ENCODE assay signal across 8 mouse cellular contexts in the genomic region with DNA sequence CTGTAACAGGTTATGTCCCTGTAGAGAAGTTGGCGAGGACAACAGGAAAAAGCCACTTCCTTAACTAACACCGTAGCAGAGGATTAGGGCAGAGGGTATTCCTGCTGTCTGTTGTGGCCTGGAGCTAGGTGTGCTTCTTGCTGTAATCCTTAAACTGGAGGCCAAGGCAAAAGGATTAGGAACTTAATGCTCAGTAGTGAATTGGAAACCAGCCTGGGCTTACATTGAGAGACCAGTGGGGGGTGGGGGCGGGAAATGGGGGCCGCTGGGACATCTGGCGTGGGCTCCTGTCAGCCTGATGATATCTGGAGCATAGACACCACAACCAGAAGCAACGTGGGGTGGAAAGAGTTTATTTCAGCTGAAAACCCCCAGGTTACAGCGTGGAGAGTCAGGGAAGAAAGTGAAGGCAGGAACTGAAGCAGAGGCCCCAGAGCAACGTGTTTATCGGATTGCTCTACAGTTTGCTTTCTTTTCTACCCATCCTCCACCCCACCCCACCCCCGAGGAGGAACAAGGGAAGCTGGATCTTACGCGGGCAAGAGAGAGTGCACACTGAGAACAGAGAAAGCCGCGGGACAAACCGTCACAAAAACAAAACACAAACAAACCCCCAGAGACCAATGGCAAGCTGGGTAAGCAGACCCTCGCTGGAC. TPM values are rescaled to one million over a fixed set of nuclear protein-coding genes. Genes with fewer than 3 reads are reported as not detected.
DNase-seq lines count a peak whose midpoint lies in the region; ATAC-seq and TF ChIP-seq lines count a peak whose summit lies in the region.

No protein-coding gene starts in this region.

- H3K4me3 ChIP-seq in G1E (ENCODE audit: low read depth, low read length) = peak overlapping the region; percentile 61
- H3K4me3 ChIP-seq in forebrain, embryonic 16.5 days (replicated peaks; ENCODE audit: low read length) = no peak overlapping the region
- peak overlapping the region; percentile 37 to 61 for H3K4me3 ChIP-seq in liver, embryonic 14.5 days (ENCODE audit: insufficient read depth in 1 of 2, low read depth in 2 of 2, low read length in 2 of 2)

- H3K27ac ChIP-seq in forebrain, embryonic 16.5 days (ENCODE audit: low read length) = no peak overlapping the region
- peak overlapping the region; percentile 78 for H3K27ac ChIP-seq in liver, embryonic 14.5 days

- H3K4me2 ChIP-seq in forebrain, embryonic 16.5 days (ENCODE audit: low read length) = peak overlapping the region; percentile 35
- H3K4me2 ChIP-seq in liver, embryonic 14.5 days (ENCODE audit: low read depth) = peak overlapping the region; percentile 84

- peak; percentile 12 to 19 for DNase-seq in B cell, adult 2 months
- peak; percentile 77 for DNase-seq in G1E (ENCODE audit: low spot score)
- peak in 2 of 3 experiments; percentile 56 to 59 for DNase-seq in liver, embryonic 14.5 days (ENCODE audit: low read depth in 3 of 3, low spot score in 3 of 3)
- peak; percentile 41 for DNase-seq in splenic B cell, adult 2 months (ENCODE audit: low read depth, low spot score)
- no peak for DNase-seq in urinary bladder, postnatal 10 days (ENCODE audit: low spot score)
- no peak for DNase-seq in frontal cortex, adult 2 months (ENCODE audit: extremely low spot score in 1 of 2, low spot score in 1 of 2)
- DNase-seq in spleen, adult 18-20 months = no peak

- no peaks in the 10 kb centered on the region; the same call in 1 of the 2 replicates for H3K9me3 ChIP-seq in G1E (replicated peaks)
- no peaks in the 10 kb centered on the region for H3K9me3 ChIP-seq in forebrain, embryonic 16.5 days (ENCODE audit: control insufficient read depth, low read length)
- H3K9me3 ChIP-seq in liver, embryonic 14.5 days (ENCODE audit: control insufficient read depth, low read length) = no peaks in the 10 kb centered on the region

- no peak; the same call in 1 of the 2 replicates for TF ChIP-seq EP300 in liver, embryonic 14.5 days (IDR thresholded peaks at IDR 0.05; ENCODE audit: low read depth)

- TF ChIP-seq CTCF in G1E (IDR thresholded peaks at IDR 0.05; ENCODE audit: low read depth, low read length) = no peak
- no peak for TF ChIP-seq CTCF in liver, embryonic 14.5 days (IDR thresholded peaks at IDR 0.05; ENCODE audit: low read depth)

- peaks cover 61% of the 10 kb centered on the region for H3K4me1 ChIP-seq in G1E (ENCODE audit: insufficient read depth, low read depth, low read length)
- H3K4me1 ChIP-seq in forebrain, embryonic 16.5 days (replicated peaks; ENCODE audit: control insufficient read depth, insufficient read depth, low read length) = peaks cover 2% of the 10 kb centered on the region; the same call in 1 of the 2 replicates
- peaks cover 11 to 21% of the 10 kb centered on the region in 2 experiments for H3K4me1 ChIP-seq in liver, embryonic 14.5 days (replicated peaks; ENCODE audit: control insufficient read depth in 2 of 2, insufficient read depth in 2 of 2, low read length in 1 of 2)

- peak overlapping the region; percentile 36 for H3K9ac ChIP-seq in forebrain, embryonic 16.5 days (replicated peaks; ENCODE audit: low read depth, low read length)
- H3K9ac ChIP-seq in liver, embryonic 14.5 days (replicated peaks) = peak overlapping the region; percentile 78

- peak; percentile 65 for ATAC-seq in G1E (ENCODE audit: extremely low read depth, insufficient number of reproducible peaks, low FRiP score, poor library complexity, severe bottlenecking)
- no peak for ATAC-seq in forebrain, embryonic 16.5 days
- ATAC-seq in liver, embryonic 14.5 days (ENCODE audit: insufficient read depth) = peak; percentile 77

- peaks cover 3% of the 10 kb centered on the region; the same call in 1 of the 2 replicates for H3K27me3 ChIP-seq in G1E (ENCODE audit: insufficient read depth, low read length)
- H3K27me3 ChIP-seq in forebrain, embryonic 16.5 days (replicated peaks; ENCODE audit: control insufficient read depth, insufficient read depth, low read length) = no peaks in the 10 kb centered on the region
- no peaks in the 10 kb centered on the region for H3K27me3 ChIP-seq in liver, embryonic 14.5 days (ENCODE audit: control insufficient read depth, insufficient read depth, low read length)
- no peaks in the 10 kb centered on the region for H3K27me3 ChIP-seq in splenic B cell, adult 2 months (ENCODE audit: control insufficient read depth, insufficient read depth, low read length, poor library complexity, severe bottlenecking)

- no peaks in the 10 kb centered on the region for H3K36me3 ChIP-seq in G1E (replicated peaks)
- no peaks in the 10 kb centered on the region for H3K36me3 ChIP-seq in forebrain, embryonic 16.5 days (ENCODE audit: control insufficient read depth, insufficient read depth)
- H3K36me3 ChIP-seq in liver, embryonic 14.5 days (replicated peaks; ENCODE audit: control insufficient read depth, insufficient read depth, low read depth) = no peaks in the 10 kb centered on the region
- no peaks in the 10 kb centered on the region for H3K36me3 ChIP-seq in splenic B cell, adult 2 months (ENCODE audit: control insufficient read depth, insufficient read depth, low read length, poor library complexity, severe bottlenecking)

- 3% methylated on average over 16 of the region's 16 CpGs for WGBS in forebrain, embryonic 16.5 days
- WGBS in liver, embryonic 14.5 days (ENCODE audit: insufficient replicate concordance) = 2% methylated on average over 16 of the region's 16 CpGs

RNA-seq across cellular contexts. Expression of gene Slc25a10, which starts 18.9 kb away (rescaled TPM):
- 18.2 and 18.7 TPM in 2 replicates for total RNA-seq in G1E (2014; fragmentation: Nextera tagmentation)
- 22.1 and 27.6 TPM in 2 replicates for total RNA-seq in G1E (2017)
- polyA plus RNA-seq in G1E (2012) = 38.7 and 45.3 TPM in 2 replicates
- polyA plus RNA-seq in forebrain, embryonic 16.5 days (2015; fragmentation: Nextera tagmentation; extraction: Ambion mirVana) = 26.5 and 29.5 TPM in 2 replicates
- polyA plus RNA-seq in liver, embryonic 14.5 days (2012; rRNA removed) = 31.5 and 37.4 TPM in 2 replicates
- 35.1 and 38.2 TPM in 2 replicates for polyA plus RNA-seq in liver, embryonic 14.5 days (2014; fragmentation: Nextera tagmentation; extraction: Ambion mirVana)
- 30.6 and 35.8 TPM in 2 replicates for polyA plus RNA-seq in frontal cortex, adult 2 months (2012; rRNA removed)

RNA-seq across cellular contexts. Expression of gene Gcgr, which starts 20.0 kb away (rescaled TPM):
- not detected in 2 replicates for total RNA-seq in G1E (2014; fragmentation: Nextera tagmentation)
- total RNA-seq in G1E (2017) = not detected in 2 replicates
- polyA plus RNA-seq in G1E (2012) = not detected in 2 replicates
- polyA plus RNA-seq in forebrain, embryonic 16.5 days (2015; fragmentation: Nextera tagmentation; extraction: Ambion mirVana) = 0.43 TPM in 1 of 2 replicates, not detected in the other
- polyA plus RNA-seq in liver, embryonic 14.5 days (2012; rRNA removed) = 19.8 and 22.8 TPM in 2 replicates
- polyA plus RNA-seq in liver, embryonic 14.5 days (2014; fragmentation: Nextera tagmentation; extraction: Ambion mirVana) = 11.6 and 13.4 TPM in 2 replicates
- polyA plus RNA-seq in frontal cortex, adult 2 months (2012; rRNA removed) = 0.42 and 0.54 TPM in 2 replicates

RNA-seq across cellular contexts. Expression of gene Mrpl12, which starts 26.1 kb away (rescaled TPM):
- total RNA-seq in G1E (2014; fragmentation: Nextera tagmentation) (60.5 and 63.2 TPM in 2 replicates), G1E (2017) (125 and 140 TPM in 2 replicates)
- 514 and 633 TPM in 2 replicates for polyA plus RNA-seq in G1E (2012)
- polyA plus RNA-seq in forebrain, embryonic 16.5 days (2015; fragmentation: Nextera tagmentation; extraction: Ambion mirVana) = 107 and 119 TPM in 2 replicates
- 64.2 and 78.4 TPM in 2 replicates for polyA plus RNA-seq in liver, embryonic 14.5 days (2012; rRNA removed)
- polyA plus RNA-seq in liver, embryonic 14.5 days (2014; fragmentation: Nextera tagmentation; extraction: Ambion mirVana) = 127 and 130 TPM in 2 replicates
- polyA plus RNA-seq in frontal cortex, adult 2 months (2012; rRNA removed) = 94.2 TPM in 2 replicates

RNA-seq across cellular contexts. Expression of gene Mcrip1, which starts 39.0 kb away (rescaled TPM):
- total RNA-seq in G1E (2014; fragmentation: Nextera tagmentation) (53.8 and 64.3 TPM in 2 replicates), G1E (2017) (19.2 and 20.9 TPM in 2 replicates)
- 176 and 205 TPM in 2 replicates for polyA plus RNA-seq in G1E (2012)
- polyA plus RNA-seq in forebrain, embryonic 16.5 days (2015; fragmentation: Nextera tagmentation; extraction: Ambion mirVana) = 222 and 241 TPM in 2 replicates
- 30.0 and 36.2 TPM in 2 replicates for polyA plus RNA-seq in liver, embryonic 14.5 days (2012; rRNA removed)
- polyA plus RNA-seq in liver, embryonic 14.5 days (2014; fragmentation: Nextera tagmentation; extraction: Ambion mirVana) = 41.3 and 43.6 TPM in 2 replicates
- polyA plus RNA-seq in frontal cortex, adult 2 months (2012; rRNA removed) = 153 and 174 TPM in 2 replicates

RNA-seq across cellular contexts. Expression of gene Ppp1r27, which starts 40.4 kb away (rescaled TPM):
- total RNA-seq in G1E (2014; fragmentation: Nextera tagmentation) = not detected in 2 replicates
- total RNA-seq in G1E (2017) = not detected in 2 replicates
- polyA plus RNA-seq in G1E (2012) = not detected in 2 replicates
- not detected in 2 replicates for polyA plus RNA-seq in forebrain, embryonic 16.5 days (2015; fragmentation: Nextera tagmentation; extraction: Ambion mirVana)
- not detected in 2 replicates for polyA plus RNA-seq in liver, embryonic 14.5 days (2012; rRNA removed)
- polyA plus RNA-seq in liver, embryonic 14.5 days (2014; fragmentation: Nextera tagmentation; extraction: Ambion mirVana) = not detected in 2 replicates
- polyA plus RNA-seq in frontal cortex, adult 2 months (2012; rRNA removed) = not detected in 2 replicates

Comparison
In these comparisons a context has a peak if more than half of its experiments do, and no peak if none do; other contexts are left out.
1. DNase-seq: peak in B cell, adult 2 months (2 of 2), G1E (single experiment), liver, embryonic 14.5 days (2 of 3) and splenic B cell, adult 2 months (single experiment); none in urinary bladder, postnatal 10 days (single experiment), frontal cortex, adult 2 months (0 of 2) and spleen, adult 18-20 months (0 of 2).